Mouse (Mus musculus) liver, embryonic 15.5 days (tissue): ENCODE measurements at regions not wholly inside any gene's neighbourhood (a gene's known extent, or its start where the extent isn't known, plus 50 kb on each side); places are given as distances from the start of the nearest gene placed in this dataset.

Experiments used
- ATAC-seq: fragments of 200-750 bp; cut with Nextera tagmentation; 2 replicates; pipeline ENCODE4 v1.8.0; 2017; ENCODE audit warnings: moderate number of reproducible peaks, mild to moderate bottlenecking, moderate library complexity; ENCODE audit not compliant: insufficient read depth
- H3K27ac ChIP-seq: fragments of 300-500 bp; sonication (generic); replicated peaks from 2 replicates; pipeline ENCODE4 v1.5.1; 2015; ENCODE audit warnings: mild to moderate bottlenecking, inconsistent platforms
- H3K27me3 ChIP-seq: fragments of 300-500 bp; sonication (generic); 2 replicates; pipeline ENCODE4 v1.6.1; 2015; ENCODE audit warnings: mild to moderate bottlenecking, inconsistent platforms
- H3K36me3 ChIP-seq: fragments of 300-500 bp; sonication (generic); replicated peaks from 2 replicates; pipeline ENCODE4 v1.6.1; 2015; ENCODE audit warnings: moderate library complexity, mild to moderate bottlenecking, inconsistent platforms
- H3K4me1 ChIP-seq: fragments of 300-500 bp; sonication (generic); replicated peaks from 2 replicates; pipeline ENCODE4 v1.6.1; 2015; ENCODE audit warnings: inconsistent platforms
- H3K4me2 ChIP-seq: fragments of 300-500 bp; sonication (generic); 2 replicates; pipeline ENCODE4 v1.6.1; 2015; ENCODE audit warnings: moderate library complexity, mild to moderate bottlenecking, inconsistent platforms
- H3K4me3 ChIP-seq: fragments of 300-500 bp; sonication (generic); replicated peaks from 2 replicates; pipeline ENCODE4 v1.5.1; 2015; ENCODE audit warnings: mild to moderate bottlenecking, inconsistent platforms
- H3K9ac ChIP-seq: fragments of 300-500 bp; sonication (generic); 2 replicates; pipeline ENCODE4 v1.6.1; 2015; ENCODE audit warnings: moderate library complexity, mild to moderate bottlenecking, inconsistent platforms
- H3K9me3 ChIP-seq: fragments of 300-500 bp; sonication (generic); replicated peaks from 2 replicates; pipeline ENCODE4 v1.6.1; 2016; ENCODE audit warnings: inconsistent platforms
- WGBS: fragments of 180-500 bp; shearing (Covaris S2); methylation state at CpG from one replicate; pipeline ENCODE4 v1.1.7; 2015; ENCODE audit warnings: mixed read lengths; ENCODE audit not compliant: insufficient replicate concordance; 5-methylcytosine and 5-hydroxymethylcytosine counted together

DNA sequence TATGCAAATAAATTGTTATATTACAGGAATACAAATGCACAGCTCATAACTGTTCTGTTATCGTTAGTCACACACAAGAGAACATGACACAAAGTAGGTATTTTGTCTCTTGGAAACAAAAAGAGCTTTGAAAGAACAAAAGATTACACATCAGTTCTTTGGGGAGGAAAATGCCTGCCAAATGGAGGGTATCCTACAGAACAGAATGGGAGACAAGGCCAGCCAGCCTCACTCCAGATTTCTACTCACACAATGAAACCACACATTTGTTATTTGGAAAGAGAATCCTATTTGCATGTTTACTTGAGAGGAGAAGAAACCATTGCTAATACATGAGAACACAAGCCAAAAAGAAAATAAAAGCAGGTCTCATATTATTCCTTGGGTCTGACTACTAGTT, 258.0 kb downstream of the Abcc12 start:
- Histone ChIP-seq H3K27ac (no peak overlapping the region), H3K4me1 (no peaks in the 10 kb centered on the region), H3K36me3 (no peaks in the 10 kb centered on the region), H3K27me3 (no peaks in the 10 kb centered on the region), H3K9me3 (no peaks in the 10 kb centered on the region), H3K9ac (no peak overlapping the region), H3K4me3 (no peak overlapping the region), H3K4me2 (no peak overlapping the region)
- no peak for ATAC-seq
- 69% methylated on average over 1 of the region's 1 CpGs for WGBS

- no peaks in the 10 kb centered on the region for H3K27me3 ChIP-seq
- H3K36me3 ChIP-seq, result no peaks in the 10 kb centered on the region
- no peak overlapping the region for H3K9ac ChIP-seq
- H3K4me1 ChIP-seq, result no peaks in the 10 kb centered on the region
- H3K27ac ChIP-seq, result no peak overlapping the region
- no peaks in the 10 kb centered on the region for H3K9me3 ChIP-seq
- no peak overlapping the region for H3K4me3 ChIP-seq
- WGBS, result 51% methylated on average over 3 of the region's 3 CpGs
- ATAC-seq, result no peak
- no peak overlapping the region for H3K4me2 ChIP-seq
Measured at GRCm38 (mm10) chr8:86320938-86321337, 259.5 kb downstream of the Abcc12 start.

- no peaks in the 10 kb centered on the region for H3K27me3 ChIP-seq
- no peak overlapping the region for H3K9ac ChIP-seq
- H3K36me3 ChIP-seq, result no peaks in the 10 kb centered on the region
- ATAC-seq, result no peak
- 59% methylated on average over 3 of the region's 3 CpGs for WGBS
- H3K27ac ChIP-seq, result no peak overlapping the region
- H3K9me3 ChIP-seq, result no peaks in the 10 kb centered on the region
- no peaks in the 10 kb centered on the region for H3K4me1 ChIP-seq
- H3K4me2 ChIP-seq, result no peak overlapping the region
- H3K4me3 ChIP-seq, result no peak overlapping the region
Measured at GRCm38 (mm10) chr8:86318531-86318930, 262.0 kb downstream of the Abcc12 start.

DNA sequence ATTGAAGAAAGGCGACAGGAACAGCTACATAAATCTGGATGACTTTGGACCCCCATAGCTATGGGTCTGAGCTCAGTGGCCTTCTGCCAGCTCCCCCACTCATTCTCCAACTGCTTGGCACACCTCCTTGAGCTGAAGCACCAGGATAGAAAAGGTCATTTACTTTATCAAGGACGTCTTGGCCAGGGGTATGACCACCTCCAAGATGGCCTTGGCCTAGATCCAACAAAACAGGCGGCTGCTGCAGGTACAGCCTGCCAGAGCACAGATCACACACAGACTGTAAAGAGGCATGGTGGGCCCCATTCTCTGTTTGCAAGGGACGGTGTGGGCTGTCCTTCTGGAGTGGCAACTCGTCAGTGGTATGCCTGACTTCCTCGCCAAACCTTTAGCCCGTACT, 264.2 kb downstream of the Abcc12 start:
- H3K4me1 ChIP-seq, result no peaks in the 10 kb centered on the region
- H3K27me3 ChIP-seq, result no peaks in the 10 kb centered on the region
- no peak overlapping the region for H3K9ac ChIP-seq
- H3K4me2 ChIP-seq, result no peak overlapping the region
- no peak for ATAC-seq
- H3K9me3 ChIP-seq, result no peaks in the 10 kb centered on the region
- H3K4me3 ChIP-seq, result no peak overlapping the region
- no peaks in the 10 kb centered on the region for H3K36me3 ChIP-seq
- 60% methylated on average over 7 of the region's 7 CpGs for WGBS
- no peak overlapping the region for H3K27ac ChIP-seq

- Histone ChIP-seq H3K27me3 (no peaks in the 10 kb centered on the region), H3K27ac (no peak overlapping the region), H3K9me3 (no peaks in the 10 kb centered on the region), H3K4me3 (no peak overlapping the region), H3K4me2 (no peak overlapping the region), H3K9ac (no peak overlapping the region), H3K36me3 (no peaks in the 10 kb centered on the region), H3K4me1 (no peaks in the 10 kb centered on the region)
- no peak for ATAC-seq
- 46% methylated on average over 2 of the region's 2 CpGs for WGBS
Measured at GRCm38 (mm10) chr8:86309460-86309859, 271.0 kb downstream of the Abcc12 start.

DNA sequence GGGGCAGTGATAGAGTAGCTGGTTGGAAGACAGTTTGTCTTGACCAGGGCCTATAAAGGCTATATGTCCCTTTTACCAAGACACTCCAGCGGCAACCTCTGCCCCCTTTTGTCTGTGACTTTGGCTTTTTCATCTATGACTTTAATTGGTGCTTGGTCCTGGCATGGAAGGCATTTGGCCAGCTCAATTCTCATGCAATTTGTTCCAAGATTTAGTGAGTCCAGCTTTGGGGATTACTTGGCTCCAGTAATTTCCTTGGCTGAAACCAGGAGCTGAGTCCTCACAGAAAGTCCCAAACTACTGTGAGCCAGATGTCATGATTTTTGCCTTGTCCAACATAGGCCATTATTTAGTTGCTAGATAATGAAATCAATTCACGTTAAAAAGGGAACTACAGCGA, 273.1 kb downstream of the Abcc12 start:
- H3K4me3 ChIP-seq, result no peak overlapping the region
- no peak overlapping the region for H3K4me2 ChIP-seq
- 67% methylated on average over 3 of the region's 3 CpGs for WGBS
- H3K36me3 ChIP-seq, result no peaks in the 10 kb centered on the region
- ATAC-seq, result no peak
- no peaks in the 10 kb centered on the region for H3K4me1 ChIP-seq
- no peak overlapping the region for H3K9ac ChIP-seq
- no peaks in the 10 kb centered on the region for H3K9me3 ChIP-seq
- H3K27ac ChIP-seq, result no peak overlapping the region
- no peaks in the 10 kb centered on the region for H3K27me3 ChIP-seq

DNA sequence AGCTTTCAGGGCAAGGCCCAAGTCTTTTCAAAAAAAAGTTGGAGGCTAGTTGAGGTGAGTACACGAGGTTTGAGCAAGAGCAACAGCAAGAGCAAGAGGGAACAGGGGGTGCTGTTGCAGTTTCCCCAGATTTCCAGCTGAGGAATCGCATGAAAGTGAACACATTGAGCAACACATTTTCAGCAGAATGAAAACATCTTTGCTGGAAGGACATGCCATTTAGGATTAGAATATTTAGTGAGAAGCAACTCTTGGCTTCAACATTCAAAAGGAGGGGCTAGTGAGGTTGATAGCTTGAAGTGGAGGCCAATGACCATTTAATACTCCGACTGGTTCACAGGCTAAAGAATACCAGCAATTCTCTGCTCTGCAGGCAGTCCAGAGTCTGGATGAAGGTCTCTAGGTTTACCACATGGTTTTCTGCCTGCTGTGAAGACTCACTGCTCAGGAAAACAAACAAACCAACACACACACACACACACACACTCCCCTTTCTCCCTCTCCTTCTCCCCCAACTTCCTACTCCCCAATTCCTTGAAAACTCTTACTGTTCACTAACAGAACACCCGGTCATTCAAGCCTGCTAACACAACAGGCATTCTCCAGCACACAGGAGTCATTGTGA, 278.5 kb downstream of the Abcc12 start:
- H3K27me3 ChIP-seq, result no peaks in the 10 kb centered on the region
- no peaks in the 10 kb centered on the region for H3K4me1 ChIP-seq
- no peak overlapping the region for H3K4me2 ChIP-seq
- ATAC-seq, result no peak
- H3K27ac ChIP-seq, result no peak overlapping the region
- no peaks in the 10 kb centered on the region for H3K9me3 ChIP-seq
- H3K4me3 ChIP-seq, result no peak overlapping the region
- 42% methylated on average over 4 of the region's 4 CpGs for WGBS
- H3K9ac ChIP-seq, result no peak overlapping the region
- H3K36me3 ChIP-seq, result no peaks in the 10 kb centered on the region

DNA sequence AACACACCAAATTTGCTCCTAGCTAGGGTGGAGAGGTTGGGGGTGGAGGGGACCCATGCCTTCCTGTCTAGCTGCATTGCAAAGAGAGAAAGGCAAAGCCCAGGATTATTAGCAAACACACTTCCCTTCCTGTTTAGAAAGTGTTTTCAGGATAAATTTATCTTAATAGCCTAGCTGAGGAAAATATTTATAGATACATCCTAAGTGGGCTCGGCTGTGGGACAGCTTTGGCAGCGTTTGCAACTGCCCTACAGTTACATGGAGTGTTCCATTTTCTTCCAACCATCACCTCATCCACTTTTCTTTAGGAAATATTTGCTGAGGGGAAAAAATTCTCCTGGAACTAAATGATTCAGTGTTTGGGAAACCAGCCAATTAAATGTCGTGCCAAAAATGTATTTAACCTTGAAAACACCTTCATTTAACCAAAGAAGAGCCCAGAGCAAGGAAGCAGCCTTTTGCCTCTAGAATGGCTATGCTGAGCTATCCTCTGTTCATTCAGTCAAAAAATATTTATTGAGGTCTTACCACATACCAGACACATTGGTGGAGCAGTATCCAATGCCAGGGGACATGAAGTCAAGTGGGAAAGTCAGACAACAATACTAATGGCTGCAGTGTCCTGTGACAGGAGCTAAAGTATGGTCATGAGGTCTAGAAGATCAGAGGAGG, 291.6 kb downstream of the Abcc12 start:
- H3K9me3 ChIP-seq, result no peaks in the 10 kb centered on the region
- H3K36me3 ChIP-seq, result no peaks in the 10 kb centered on the region
- H3K27ac ChIP-seq, result no peak overlapping the region
- H3K9ac ChIP-seq, result no peak overlapping the region
- H3K4me3 ChIP-seq, result no peak overlapping the region
- WGBS, result 55% methylated on average over 3 of the region's 3 CpGs
- no peaks in the 10 kb centered on the region for H3K27me3 ChIP-seq
- no peak for ATAC-seq
- no peaks in the 10 kb centered on the region for H3K4me1 ChIP-seq
- no peak overlapping the region for H3K4me2 ChIP-seq

GRCm38 (mm10) chr8:86282922-86283321, 297.6 kb downstream of the Abcc12 start:
- H3K9me3 ChIP-seq, result no peaks in the 10 kb centered on the region
- H3K4me1 ChIP-seq, result no peaks in the 10 kb centered on the region
- no peak overlapping the region for H3K4me3 ChIP-seq
- H3K27me3 ChIP-seq, result no peaks in the 10 kb centered on the region
- no peaks in the 10 kb centered on the region for H3K36me3 ChIP-seq
- no peak overlapping the region for H3K9ac ChIP-seq
- H3K27ac ChIP-seq, result no peak overlapping the region
- WGBS, result 61% methylated on average over 7 of the region's 7 CpGs
- no peak overlapping the region for H3K4me2 ChIP-seq
- ATAC-seq, result no peak

DNA sequence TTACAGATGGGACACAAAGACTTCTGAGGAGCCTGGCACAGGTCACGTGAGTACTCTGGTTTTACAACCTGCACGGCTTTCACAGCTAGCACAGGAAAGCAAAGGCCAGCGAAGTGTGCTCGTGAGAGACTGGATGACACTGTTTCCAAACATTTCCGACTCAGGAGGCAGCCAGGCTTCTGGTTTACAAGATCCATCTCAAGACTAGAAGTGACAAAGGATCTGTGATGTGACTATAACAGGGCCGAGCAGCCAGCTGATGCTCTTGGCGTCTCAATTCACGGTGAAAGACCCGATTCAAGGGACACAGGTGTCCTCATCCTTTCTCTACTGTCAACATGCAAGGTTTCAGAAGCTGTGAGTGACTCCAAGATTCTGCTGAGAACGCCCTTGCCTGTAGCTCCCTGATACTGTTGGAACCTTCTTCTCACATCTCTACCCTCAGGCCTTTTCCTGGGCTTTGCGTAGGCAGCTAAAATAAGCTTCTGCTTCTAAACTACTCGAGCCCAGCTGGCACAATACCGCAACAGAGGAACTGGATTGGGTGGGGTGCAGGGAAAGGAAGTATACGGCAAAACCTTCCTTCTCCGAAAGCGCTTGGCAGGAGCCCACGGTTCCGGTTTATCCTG, 300.3 kb downstream of the Abcc12 start:
- no peaks in the 10 kb centered on the region for H3K36me3 ChIP-seq
- no peaks in the 10 kb centered on the region for H3K9me3 ChIP-seq
- H3K4me3 ChIP-seq, result no peak overlapping the region
- no peak overlapping the region for H3K27ac ChIP-seq
- no peaks in the 10 kb centered on the region for H3K27me3 ChIP-seq
- no peak for ATAC-seq
- WGBS, result 68% methylated on average over 18 of the region's 18 CpGs
- no peak overlapping the region for H3K9ac ChIP-seq
- H3K4me1 ChIP-seq, result no peaks in the 10 kb centered on the region
- H3K4me2 ChIP-seq, result no peak overlapping the region

GRCm38 (mm10) chr8:86275699-86276098, 304.8 kb downstream of the Abcc12 start:
- ATAC-seq, result no peak
- H3K9me3 ChIP-seq, result no peaks in the 10 kb centered on the region
- 28% methylated on average over 4 of the region's 4 CpGs for WGBS

More at GRCm38 (mm10) chr8:86275699-86276098, 304.8 kb downstream of the Abcc12 start:
- Histone ChIP-seq H3K27ac (no peak overlapping the region), H3K4me1 (no peaks in the 10 kb centered on the region), H3K4me2 (no peak overlapping the region), H3K9ac (no peak overlapping the region), H3K36me3 (no peaks in the 10 kb centered on the region), H3K4me3 (no peak overlapping the region), H3K27me3 (no peaks in the 10 kb centered on the region)
